Mouse (Mus musculus) forebrain, embryonic 13.5 days (tissue): ENCODE data around the gene Larp1. TPM values are rescaled to one million over a fixed set of nuclear protein-coding genes. Genes with fewer than 3 reads are reported as not detected.
A peak's percentile ranks its signal among the peaks of the same experiment; 100 is the strongest.
"Not testable (repeated sequence)": the region's sequence is repeated elsewhere in the genome, so short reads cannot be mapped to it uniquely, and the experiment has no call there.

Experiments
- ATAC-seq: fragments of 200-750 bp; cut with Nextera tagmentation; 2 replicates; pipeline ENCODE4 v1.8.0; 2017
- H3K27ac ChIP-seq: fragments of 300-500 bp; sonication (generic); 2 replicates; pipeline ENCODE4 v1.5.1; 2015; ENCODE audit warnings: inconsistent platforms, mild to moderate bottlenecking, moderate library complexity
- H3K27me3 ChIP-seq: fragments of 300-500 bp; sonication (generic); 2 replicates; pipeline ENCODE4 v1.6.1; 2015; ENCODE audit warnings: mild to moderate bottlenecking, inconsistent platforms
- H3K36me3 ChIP-seq: fragments of 300-500 bp; sonication (generic); 2 replicates; pipeline ENCODE4 v1.6.1; 2015; ENCODE audit warnings: mild to moderate bottlenecking, inconsistent platforms; ENCODE audit not compliant: poor library complexity, severe bottlenecking
- H3K4me1 ChIP-seq: fragments of 300-500 bp; sonication (generic); 2 replicates; pipeline ENCODE4 v1.6.1; 2015; ENCODE audit warnings: inconsistent platforms
- H3K4me2 ChIP-seq: fragments of 300-500 bp; sonication (generic); 2 replicates; pipeline ENCODE4 v1.6.1; 2015; ENCODE audit warnings: inconsistent platforms, mild to moderate bottlenecking, moderate library complexity
- H3K4me3 ChIP-seq: fragments of 300-500 bp; sonication (generic); 2 replicates; pipeline ENCODE4 v1.5.1; 2015; ENCODE audit warnings: mild to moderate bottlenecking, inconsistent platforms
- H3K9ac ChIP-seq: fragments of 300-500 bp; sonication (generic); 2 replicates; pipeline ENCODE4 v1.6.1; 2015; ENCODE audit warnings: mild to moderate bottlenecking, inconsistent platforms
- H3K9me3 ChIP-seq: fragments of 300-500 bp; sonication (generic); replicated peaks from 2 replicates; pipeline ENCODE4 v1.6.1; 2016; ENCODE audit warnings: inconsistent platforms
- WGBS: fragments of 180-500 bp; shearing (Covaris S2); methylation state at CpG from one replicate; pipeline ENCODE4 v1.1.7; 2015; 5-methylcytosine and 5-hydroxymethylcytosine counted together
- polyA plus RNA-seq: library from polyadenylated mRNA; unstranded; fragments of >200 nt; fragmentation: Nextera tagmentation; extraction: Ambion mirVana; gene quantifications from 2 replicates; pipeline ENCODE4 v1.2.1, GENCODE M21; 2015

Larp1 gene
- polyA plus RNA-seq, 1 experiment from 2014 or later, result 14.1 TPM

GRCm38 (mm10) chr11:58093021-58093528 is 84.2 kb downstream of the Larp1 start, which contains the start of gene Gm12248:
Gm12248 (minus strand) TSS chr11:58093134.
- Histone ChIP-seq H3K4me3 (no peak within 1 kb of the TSS), H3K9me3 (no peaks in the 10 kb centered on the region), H3K27me3 (peaks cover 26% of the 10 kb centered on the region), H3K4me1 (peaks cover 7% of the 10 kb centered on the region), H3K4me2 (no peak within 1 kb of the TSS), H3K9ac (no peak within 1 kb of the TSS), H3K36me3 (no peaks in the 10 kb centered on the region), H3K27ac (no peak within 1 kb of the TSS)
- no peak for ATAC-seq
- whole genome bisulfite sequencing, result 19% methylated on average over 12 of the region's 12 CpGs

DNA sequence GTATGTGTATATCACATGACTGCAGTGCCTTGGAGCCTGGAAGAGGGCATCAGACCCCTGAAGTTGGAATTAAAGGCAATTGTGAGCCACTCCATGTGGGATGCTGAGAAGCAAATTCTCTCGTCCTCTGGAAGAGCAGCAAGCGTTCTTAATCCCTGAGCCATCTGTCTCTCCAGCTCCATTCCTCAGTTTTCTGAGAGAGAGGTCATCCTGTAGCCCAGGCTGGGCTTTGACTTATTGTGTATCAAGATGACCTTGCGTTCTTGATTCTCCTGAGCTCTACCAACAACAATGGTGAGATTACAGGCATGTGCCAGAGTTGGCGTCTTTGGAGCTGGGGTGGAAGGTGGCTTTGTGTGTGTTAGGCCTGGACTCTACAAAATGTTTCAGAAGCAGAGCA is 85.9 kb downstream of the Larp1 start:
- no peak overlapping the region for H3K4me3 ChIP-seq
- H3K36me3 ChIP-seq, result no peaks in the 10 kb centered on the region
- H3K9ac ChIP-seq, result no peak overlapping the region
- no peak overlapping the region for H3K4me2 ChIP-seq
- peaks cover 8% of the 10 kb centered on the region for H3K4me1 ChIP-seq
- WGBS, result 42% methylated on average over 4 of the region's 4 CpGs
- no peak for ATAC-seq
- no peak overlapping the region for H3K27ac ChIP-seq
- H3K27me3 ChIP-seq, result peaks cover 36% of the 10 kb centered on the region
- H3K9me3 ChIP-seq, result no peaks in the 10 kb centered on the region

DNA sequence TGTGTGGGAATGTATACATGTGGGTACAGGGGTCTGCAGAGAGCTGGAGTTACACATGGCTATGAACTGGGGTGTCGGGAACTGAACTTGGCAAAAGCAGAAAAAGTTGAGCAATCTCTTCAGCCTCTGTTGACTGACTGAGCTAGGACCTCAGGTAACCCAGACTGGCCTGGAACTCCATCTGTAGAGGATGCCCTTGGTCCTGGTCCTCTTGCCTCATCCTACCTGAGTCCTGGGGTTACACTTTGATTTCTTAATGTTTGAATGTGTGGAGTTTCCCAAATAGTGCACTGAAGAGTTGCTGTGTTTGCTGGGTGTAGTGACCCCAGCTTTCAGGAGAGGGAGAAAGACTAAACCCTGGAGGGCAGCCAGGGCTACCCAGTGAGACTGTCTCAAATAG is 86.7 kb downstream of the Larp1 start:
- no peak overlapping the region for H3K4me2 ChIP-seq
- WGBS, result 93% methylated on average over 1 of the region's 1 CpGs
- peaks cover 8% of the 10 kb centered on the region for H3K4me1 ChIP-seq
- H3K9me3 ChIP-seq, result no peaks in the 10 kb centered on the region
- H3K4me3 ChIP-seq, result no peak overlapping the region
- no peak overlapping the region for H3K9ac ChIP-seq
- H3K36me3 ChIP-seq, result no peaks in the 10 kb centered on the region
- H3K27me3 ChIP-seq, result peaks cover 36% of the 10 kb centered on the region
- no peak for ATAC-seq
- H3K27ac ChIP-seq, result no peak overlapping the region

DNA sequence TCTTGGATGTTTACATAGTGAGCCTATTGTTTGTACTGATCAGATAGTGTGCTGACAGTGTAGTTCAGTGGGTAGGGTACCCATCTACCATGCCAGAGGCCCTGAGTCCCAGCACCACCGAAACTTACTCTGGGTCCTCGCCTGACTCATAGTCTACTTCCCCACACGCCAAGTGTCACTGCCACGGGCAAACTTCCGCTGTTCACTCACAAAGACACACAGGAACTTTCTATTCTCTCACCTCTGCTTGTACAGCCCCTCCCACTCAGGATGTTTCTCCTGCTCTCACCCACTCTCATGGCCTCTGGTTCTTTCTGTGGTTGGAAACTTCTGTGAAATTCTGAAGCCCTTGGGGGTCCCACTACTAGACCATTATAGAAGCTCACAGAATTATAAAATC is 87.3 kb downstream of the Larp1 start:
- H3K4me3 ChIP-seq, result no peak overlapping the region
- no peak overlapping the region for H3K9ac ChIP-seq
- ATAC-seq, result no peak

GRCm38 (mm10) chr11:58096821-58097620 is 88.2 kb downstream of the Larp1 start:
- ATAC-seq, result no peak
- H3K4me1 ChIP-seq, result peaks cover 8% of the 10 kb centered on the region
- no peak overlapping the region for H3K9ac ChIP-seq
- 51% methylated on average over 20 of the region's 20 CpGs for WGBS
- H3K27ac ChIP-seq, result no peak overlapping the region
- H3K4me3 ChIP-seq, result peak overlapping the region; percentile 33; the same call in 1 of the 2 replicates
- peaks cover 36% of the 10 kb centered on the region for H3K27me3 ChIP-seq
- no peaks in the 10 kb centered on the region for H3K36me3 ChIP-seq
- peak overlapping the region; percentile 64 for H3K4me2 ChIP-seq
- no peaks in the 10 kb centered on the region for H3K9me3 ChIP-seq

More for the DNA sequence above, 87.3 kb downstream of the Larp1 start:
- no peak overlapping the region for H3K27ac ChIP-seq
- no peaks in the 10 kb centered on the region for H3K36me3 ChIP-seq
- no peak overlapping the region for H3K4me2 ChIP-seq
- no peaks in the 10 kb centered on the region for H3K9me3 ChIP-seq
- peaks cover 8% of the 10 kb centered on the region for H3K4me1 ChIP-seq
- WGBS, result 89% methylated on average over 5 of the region's 5 CpGs
- H3K27me3 ChIP-seq, result peaks cover 36% of the 10 kb centered on the region

- WGBS, result 3% methylated on average over 30 of the region's 38 CpGs
- ATAC-seq, result no peak
- Histone ChIP-seq H3K4me1 (peaks cover 8% of the 10 kb centered on the region), H3K9ac (peak overlapping the region; percentile 53), H3K4me2 (peak overlapping the region; percentile 64), H3K9me3 (no peaks in the 10 kb centered on the region), H3K27ac (no peak overlapping the region), H3K27me3 (peaks cover 36% of the 10 kb centered on the region), H3K36me3 (no peaks in the 10 kb centered on the region), H3K4me3 (peak overlapping the region; percentile 33)
Measured at GRCm38 (mm10) chr11:58097621-58098365, 88.9 kb downstream of the Larp1 start.

DNA sequence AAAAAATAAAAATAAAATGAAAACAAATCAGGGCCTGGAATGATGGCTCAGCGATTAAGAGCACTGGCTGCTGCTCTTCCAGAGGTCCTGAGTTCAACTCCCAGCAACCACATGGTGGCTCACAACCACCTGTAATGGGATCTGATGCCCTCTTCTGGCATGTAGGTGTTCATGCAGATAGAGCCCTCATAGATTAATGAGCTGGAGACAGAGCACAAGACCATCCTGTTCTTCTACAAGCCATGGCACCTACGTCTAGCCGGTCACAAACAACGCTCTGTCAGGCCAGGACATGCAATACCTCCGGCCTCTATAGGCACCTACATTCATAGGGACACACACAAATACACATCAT is 89.5 kb downstream of the Larp1 start:
- not testable (repeated sequence) for ATAC-seq, H3K4me3 ChIP-seq, H3K9ac ChIP-seq, H3K36me3 ChIP-seq, H3K27ac ChIP-seq, H3K9me3 ChIP-seq
- Histone ChIP-seq H3K27me3 (peaks cover 36% of the 10 kb centered on the region), H3K4me2 (peak overlapping the region; percentile 64; the same call in 1 of the 2 replicates), H3K4me1 (peaks cover 13% of the 10 kb centered on the region)
- 65% methylated on average over 5 of the region's 5 CpGs for WGBS

DNA sequence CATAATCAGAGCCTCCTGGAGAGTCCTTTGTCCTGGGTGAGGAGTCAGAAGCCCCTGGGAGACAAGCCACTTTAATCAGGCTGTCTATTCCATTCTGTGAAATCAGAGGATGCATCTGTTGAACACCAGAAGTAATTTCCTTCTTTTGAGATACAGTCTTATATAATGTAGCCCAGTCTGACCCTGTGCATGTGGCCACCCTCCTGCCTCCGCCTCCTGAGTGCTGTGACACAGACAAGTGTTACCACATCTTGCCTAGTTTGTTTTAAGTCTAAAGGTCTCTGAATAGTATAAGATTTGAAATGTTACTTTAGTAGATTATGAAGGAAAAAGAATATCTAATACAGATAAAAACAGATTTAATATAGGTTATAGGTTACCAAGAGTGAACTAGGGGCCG is 91.1 kb downstream of the Larp1 start:
- H3K27me3 ChIP-seq, result peaks cover 36% of the 10 kb centered on the region
- 0 out of 2 replicates have a peak overlapping the region, but pooled peaks have one; percentile 12 for H3K9ac ChIP-seq
- WGBS, result 92% methylated on average over 2 of the region's 2 CpGs

GRCm38 (mm10) chr11:58101194-58101720 is 92.4 kb downstream of the Larp1 start:
- Histone ChIP-seq H3K9me3 (no peaks in the 10 kb centered on the region), H3K4me1 (peaks cover 33% of the 10 kb centered on the region), H3K4me2 (no peak overlapping the region), H3K27ac (no peak overlapping the region), H3K36me3 (no peaks in the 10 kb centered on the region), H3K4me3 (no peak overlapping the region), H3K9ac (no peak overlapping the region), H3K27me3 (peaks cover 27% of the 10 kb centered on the region)
- 83% methylated on average over 4 of the region's 4 CpGs for WGBS
- no peak for ATAC-seq

More for the DNA sequence above, 91.1 kb downstream of the Larp1 start:
- Histone ChIP-seq H3K4me1 (peaks cover 21% of the 10 kb centered on the region), H3K4me3 (no peak overlapping the region), H3K27ac (no peak overlapping the region), H3K36me3 (no peaks in the 10 kb centered on the region), H3K4me2 (no peak overlapping the region), H3K9me3 (no peaks in the 10 kb centered on the region)
- ATAC-seq, result no peak

GRCm38 (mm10) chr11:58102146-58102545 is 93.3 kb downstream of the Larp1 start:
- no peaks in the 10 kb centered on the region for H3K36me3 ChIP-seq
- ATAC-seq, result no peak
- 91% methylated on average over 3 of the region's 3 CpGs for WGBS

GRCm38 (mm10) chr11:58102581-58103343 is 93.9 kb downstream of the Larp1 start:
- Histone ChIP-seq H3K36me3 (no peaks in the 10 kb centered on the region), H3K9me3 (no peaks in the 10 kb centered on the region), H3K9ac (peak overlapping the region; percentile 93; the same call in 1 of the 2 replicates), H3K4me1 (peaks cover 38% of the 10 kb centered on the region), H3K4me3 (peak overlapping the region; percentile 98; the same call in 1 of the 2 replicates), H3K4me2 (peak overlapping the region; percentile 77), H3K27ac (no peak overlapping the region), H3K27me3 (peaks cover 13% of the 10 kb centered on the region)
- WGBS, result 82% methylated on average over 9 of the region's 9 CpGs
- ATAC-seq, result no peak

More at GRCm38 (mm10) chr11:58102146-58102545, 93.3 kb downstream of the Larp1 start:
- Histone ChIP-seq H3K9me3 (no peaks in the 10 kb centered on the region), H3K27ac (no peak overlapping the region), H3K4me3 (no peak overlapping the region), H3K9ac (no peak overlapping the region), H3K4me2 (no peak overlapping the region), H3K4me1 (peaks cover 36% of the 10 kb centered on the region), H3K27me3 (peaks cover 18% of the 10 kb centered on the region)
